Mouse (Mus musculus): ENCODE measurements around the gene Cdk5rap3. TPM values are rescaled to one million over a fixed set of nuclear protein-coding genes. Genes with fewer than 3 reads are reported as not detected.

The Cdk5rap3 gene
- 87.8 and 89.6 TPM in 2 replicates for polyA plus RNA-seq (2016; fragmentation: Nextera tagmentation; extraction: Ambion mirVana)

- WGBS, result under 1% methylated on average over 54 of the region's 55 CpGs
- Histone ChIP-seq H3K4me1 (replicated peaks) (peaks cover 13% of the 10 kb centered on the region), H3K9me3 (no peaks in the 10 kb centered on the region), H3K36me3 (peaks cover 11% of the 10 kb centered on the region), H3K4me3 (replicated peaks) (peak within 1 kb of the TSS; percentile 83), H3K9ac (replicated peaks) (peak within 1 kb of the TSS; percentile 78), H3K27me3 (0 out of 2 replicates have a peak, but pooled peaks cover 4% of the 10 kb centered on the region), H3K4me2 (peak within 1 kb of the TSS; percentile 92), H3K27ac (peak within 1 kb of the TSS; percentile 77)
- peak; percentile 98 for ATAC-seq (ENCODE audit: insufficient number of reproducible peaks, insufficient read depth, low FRiP score, low TSS enrichment, low read depth)
Observed at GRCm38 (mm10) chr11:96916044-96916884, at the start of gene Cdk5rap3. TSS of gene Cdk5rap3 (minus strand) at chr11:96916496.

GRCm38 (mm10) chr11:96963580-96963979 lies 47.3 kb upstream of the Cdk5rap3 start:
- Histone ChIP-seq H3K4me2 (no peak overlapping the region), H3K4me3 (replicated peaks) (no peak overlapping the region), H3K9me3 (no peaks in the 10 kb centered on the region), H3K9ac (replicated peaks) (no peak overlapping the region), H3K36me3 (peaks cover 46% of the 10 kb centered on the region), H3K27ac (no peak overlapping the region), H3K4me1 (replicated peaks) (no peaks in the 10 kb centered on the region), H3K27me3 (no peaks in the 10 kb centered on the region)
- 0 out of 2 replicates have a peak, but pooled peaks have one; percentile 26 for ATAC-seq (ENCODE audit: insufficient number of reproducible peaks, insufficient read depth, low FRiP score, low TSS enrichment, low read depth)
- WGBS, result 19% methylated on average over 8 of the region's 8 CpGs

- H3K36me3 ChIP-seq, result peaks cover 97% of the 10 kb centered on the region
Observed at GRCm38 (mm10) chr11:96957061-96957805, 40.9 kb upstream of the Cdk5rap3 start.

GRCm38 (mm10) chr11:96956009-96956724 lies 39.9 kb upstream of the Cdk5rap3 start:
- H3K4me1 ChIP-seq (replicated peaks), result no peaks in the 10 kb centered on the region
- no peak for ATAC-seq (ENCODE audit: insufficient number of reproducible peaks, insufficient read depth, low FRiP score, low TSS enrichment, low read depth)
- H3K36me3 ChIP-seq, result peaks cover 97% of the 10 kb centered on the region
- no peak overlapping the region for H3K4me3 ChIP-seq (replicated peaks)
- WGBS, result 64% methylated on average over 20 of the region's 20 CpGs
- H3K4me2 ChIP-seq, result no peak overlapping the region
- no peak overlapping the region for H3K9ac ChIP-seq (replicated peaks)
- no peaks in the 10 kb centered on the region for H3K9me3 ChIP-seq
- H3K27ac ChIP-seq, result no peak overlapping the region
- H3K27me3 ChIP-seq, result no peaks in the 10 kb centered on the region

More at GRCm38 (mm10) chr11:96957061-96957805, 40.9 kb upstream of the Cdk5rap3 start:
- no peaks in the 10 kb centered on the region for H3K4me1 ChIP-seq (replicated peaks)
- no peak overlapping the region for H3K4me2 ChIP-seq
- WGBS, result 91% methylated on average over 10 of the region's 10 CpGs
- no peak for ATAC-seq (ENCODE audit: insufficient number of reproducible peaks, insufficient read depth, low FRiP score, low TSS enrichment, low read depth)
- no peak overlapping the region for H3K27ac ChIP-seq
- no peaks in the 10 kb centered on the region for H3K27me3 ChIP-seq
- no peak overlapping the region for H3K9ac ChIP-seq (replicated peaks)
- H3K4me3 ChIP-seq (replicated peaks), result no peak overlapping the region
- H3K9me3 ChIP-seq, result no peaks in the 10 kb centered on the region

GRCm38 (mm10) chr11:96955094-96955493 lies 38.8 kb upstream of the Cdk5rap3 start:
- ATAC-seq (ENCODE audit: insufficient number of reproducible peaks, insufficient read depth, low FRiP score, low TSS enrichment, low read depth), result no peak
- Histone ChIP-seq H3K9me3 (no peaks in the 10 kb centered on the region), H3K36me3 (peaks cover 91% of the 10 kb centered on the region), H3K9ac (replicated peaks) (no peak overlapping the region), H3K27me3 (no peaks in the 10 kb centered on the region), H3K4me2 (no peak overlapping the region), H3K27ac (no peak overlapping the region), H3K4me1 (replicated peaks) (no peaks in the 10 kb centered on the region), H3K4me3 (replicated peaks) (no peak overlapping the region)
- WGBS, result 90% methylated on average over 4 of the region's 4 CpGs

GRCm38 (mm10) chr11:96952896-96953295 lies 36.6 kb upstream of the Cdk5rap3 start:
- Histone ChIP-seq H3K9me3 (no peaks in the 10 kb centered on the region), H3K27me3 (no peaks in the 10 kb centered on the region), H3K4me3 (replicated peaks) (no peak overlapping the region), H3K9ac (replicated peaks) (no peak overlapping the region), H3K4me1 (replicated peaks) (no peaks in the 10 kb centered on the region), H3K27ac (no peak overlapping the region), H3K4me2 (no peak overlapping the region), H3K36me3 (peaks cover 76% of the 10 kb centered on the region)
- no peak for ATAC-seq (ENCODE audit: insufficient number of reproducible peaks, insufficient read depth, low FRiP score, low TSS enrichment, low read depth)
- WGBS, result 76% methylated on average over 6 of the region's 6 CpGs

GRCm38 (mm10) chr11:96952426-96952825 lies 36.1 kb upstream of the Cdk5rap3 start:
- no peak overlapping the region for H3K4me3 ChIP-seq (replicated peaks)
- no peak for ATAC-seq (ENCODE audit: insufficient number of reproducible peaks, insufficient read depth, low FRiP score, low TSS enrichment, low read depth)

GRCm38 (mm10) chr11:96950767-96951166 lies 34.5 kb upstream of the Cdk5rap3 start:
- Histone ChIP-seq H3K27me3 (no peaks in the 10 kb centered on the region), H3K4me1 (replicated peaks) (peaks cover 9% of the 10 kb centered on the region; the same call in 1 of the 2 replicates), H3K36me3 (peaks cover 55% of the 10 kb centered on the region), H3K9ac (replicated peaks) (no peak overlapping the region), H3K4me3 (replicated peaks) (no peak overlapping the region), H3K4me2 (no peak overlapping the region), H3K27ac (no peak overlapping the region), H3K9me3 (no peaks in the 10 kb centered on the region)
- over 99% methylated on average over 3 of the region's 3 CpGs for WGBS
- no peak for ATAC-seq (ENCODE audit: insufficient number of reproducible peaks, insufficient read depth, low FRiP score, low TSS enrichment, low read depth)

More at GRCm38 (mm10) chr11:96952426-96952825, 36.1 kb upstream of the Cdk5rap3 start:
- H3K4me2 ChIP-seq, result no peak overlapping the region
- no peak overlapping the region for H3K27ac ChIP-seq
- H3K4me1 ChIP-seq (replicated peaks), result no peaks in the 10 kb centered on the region
- H3K9me3 ChIP-seq, result no peaks in the 10 kb centered on the region
- H3K9ac ChIP-seq (replicated peaks), result no peak overlapping the region
- H3K27me3 ChIP-seq, result no peaks in the 10 kb centered on the region
- peaks cover 71% of the 10 kb centered on the region for H3K36me3 ChIP-seq
- 87% methylated on average over 10 of the region's 10 CpGs for WGBS

- WGBS, result 95% methylated on average over 4 of the region's 4 CpGs
- Histone ChIP-seq H3K4me2 (no peak overlapping the region), H3K4me3 (replicated peaks) (no peak overlapping the region), H3K36me3 (peaks cover 26% of the 10 kb centered on the region), H3K27me3 (peaks cover 4% of the 10 kb centered on the region; the same call in 1 of the 2 replicates), H3K9ac (replicated peaks) (no peak overlapping the region), H3K27ac (no peak overlapping the region), H3K4me1 (replicated peaks) (peaks cover 22% of the 10 kb centered on the region), H3K9me3 (no peaks in the 10 kb centered on the region)
- no peak for ATAC-seq (ENCODE audit: insufficient number of reproducible peaks, insufficient read depth, low FRiP score, low TSS enrichment, low read depth)
Observed at GRCm38 (mm10) chr11:96947849-96948248, 31.6 kb upstream of the Cdk5rap3 start.

GRCm38 (mm10) chr11:96946498-96946897 lies 30.2 kb upstream of the Cdk5rap3 start:
- H3K27ac ChIP-seq, result 0 out of 2 replicates have a peak overlapping the region, but pooled peaks have one; percentile 14
- no peak overlapping the region for H3K9ac ChIP-seq (replicated peaks)
- ATAC-seq (ENCODE audit: insufficient number of reproducible peaks, insufficient read depth, low FRiP score, low TSS enrichment, low read depth), result no peak
- peaks cover 22% of the 10 kb centered on the region for H3K4me1 ChIP-seq (replicated peaks)
- no peaks in the 10 kb centered on the region for H3K9me3 ChIP-seq
- 52% methylated on average over 9 of the region's 9 CpGs for WGBS
- H3K4me2 ChIP-seq, result no peak overlapping the region
- H3K36me3 ChIP-seq, result peaks cover 13% of the 10 kb centered on the region
- no peak overlapping the region for H3K4me3 ChIP-seq (replicated peaks)
- peaks cover 4% of the 10 kb centered on the region; the same call in 1 of the 2 replicates for H3K27me3 ChIP-seq

Data from limb, embryonic 12.5 days (tissue).